Mouse (Mus musculus) kidney, adult 8-10 months (tissue): ENCODE measurements at regions not wholly inside any gene's neighbourhood (a gene's known extent, or its start where the extent isn't known, plus 50 kb on each side); places are given as distances from the start of the nearest gene placed in this dataset.

Source experiments
- DNase-seq, 2 experiments: peaks; one replicate each; pipeline ENCODE4 v3.0.0; 2022

DNA sequence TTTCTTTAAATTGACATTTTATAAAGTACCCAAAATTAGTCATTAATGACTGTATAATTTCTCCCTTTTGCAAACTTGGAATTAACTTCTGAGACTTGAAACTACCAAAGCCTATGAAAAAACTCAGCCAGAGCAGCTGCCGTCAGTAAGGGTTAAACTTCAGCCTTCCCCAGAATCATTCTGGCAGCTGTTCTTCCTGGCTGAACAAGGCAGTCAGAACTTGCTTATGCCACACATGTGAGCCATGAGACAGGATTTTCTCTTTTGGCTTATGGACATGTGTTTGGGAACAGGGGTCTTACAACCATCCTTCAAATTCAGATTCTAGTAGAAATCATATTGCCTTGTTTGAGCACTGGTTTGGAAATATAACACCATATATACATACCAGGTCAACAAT is 422.4 kb upstream of the Fat1 start:
- DNase-seq: no peak

DNA sequence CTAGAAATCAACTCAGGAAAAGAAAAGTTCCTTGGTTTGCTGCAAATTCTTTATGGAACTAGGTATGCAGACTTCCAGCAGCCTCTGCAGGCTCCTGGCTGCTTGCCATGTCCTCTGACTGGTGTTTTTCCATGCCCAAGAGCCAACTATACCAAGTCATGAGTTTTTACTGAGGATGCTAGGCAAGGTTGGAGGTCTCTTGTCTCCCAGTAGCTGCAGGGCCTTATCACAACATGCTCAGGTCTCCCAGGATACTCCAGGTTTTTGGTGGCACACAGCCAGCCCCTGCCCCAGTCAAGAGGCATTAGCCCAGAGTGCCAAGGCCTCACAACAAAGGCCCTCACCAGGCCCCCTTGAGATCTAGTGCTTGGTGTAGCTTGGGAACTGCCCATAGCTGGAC is 409.3 kb upstream of the Fat1 start:
- DNase-seq: peak; percentile 3 to 24

DNA sequence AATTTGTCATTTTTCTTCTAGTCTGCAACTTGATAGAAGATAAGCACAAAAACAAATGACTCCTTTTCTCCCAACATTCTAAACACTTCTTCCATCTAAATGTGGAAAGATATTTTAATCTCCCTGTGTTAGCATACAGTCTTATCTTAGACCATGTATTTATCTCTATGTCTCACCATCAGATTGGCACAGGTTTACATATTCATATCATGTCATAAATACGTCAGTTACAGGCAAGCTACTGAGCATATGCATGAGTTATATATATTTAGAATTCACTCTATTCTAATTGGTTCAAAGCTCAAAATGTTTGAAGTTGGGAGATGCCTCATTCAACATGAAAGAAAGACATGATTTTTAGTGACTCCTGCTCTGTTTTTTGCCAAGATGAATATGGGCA is 405.6 kb upstream of the Fat1 start:
- DNase-seq: no peak

DNA sequence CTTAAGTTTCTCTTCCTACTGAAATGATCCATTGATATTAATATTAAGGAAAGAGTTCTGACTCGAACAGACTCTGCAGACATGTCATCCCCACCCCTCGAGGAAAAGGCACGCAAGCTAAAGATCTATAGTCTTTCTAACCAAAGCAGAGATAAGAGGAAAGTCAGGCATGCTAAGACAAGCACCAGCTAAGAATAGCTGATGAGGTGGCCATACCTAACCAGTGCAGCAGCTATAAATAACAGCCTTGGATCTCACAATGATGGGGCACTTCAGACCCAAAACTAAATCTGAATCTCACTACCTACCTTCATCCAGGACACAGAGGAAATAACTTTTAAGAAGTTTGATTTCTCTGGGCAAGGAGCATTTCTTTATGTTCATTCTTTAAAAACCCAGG is 386.4 kb upstream of the Fat1 start:
- DNase-seq: no peak

DNA sequence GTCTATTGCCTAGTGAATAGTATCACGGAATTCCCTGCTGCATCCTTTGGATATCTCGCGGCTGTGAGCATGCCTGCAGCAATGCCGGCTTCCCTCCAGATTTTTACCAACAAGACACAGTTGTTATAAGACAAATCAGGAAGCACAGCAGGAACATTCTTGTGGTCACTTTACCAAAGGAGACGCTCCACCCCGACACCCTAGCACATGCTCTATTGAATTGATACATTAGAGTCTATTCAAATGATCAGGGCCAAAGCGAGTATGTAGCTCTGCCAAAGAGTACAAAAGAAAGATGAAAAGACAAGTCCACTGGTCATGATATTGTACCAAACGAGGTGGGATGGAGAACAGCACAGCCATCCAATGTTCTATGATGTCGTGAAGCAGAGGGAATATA is 376.1 kb upstream of the Fat1 start:
- no peak for DNase-seq

DNA sequence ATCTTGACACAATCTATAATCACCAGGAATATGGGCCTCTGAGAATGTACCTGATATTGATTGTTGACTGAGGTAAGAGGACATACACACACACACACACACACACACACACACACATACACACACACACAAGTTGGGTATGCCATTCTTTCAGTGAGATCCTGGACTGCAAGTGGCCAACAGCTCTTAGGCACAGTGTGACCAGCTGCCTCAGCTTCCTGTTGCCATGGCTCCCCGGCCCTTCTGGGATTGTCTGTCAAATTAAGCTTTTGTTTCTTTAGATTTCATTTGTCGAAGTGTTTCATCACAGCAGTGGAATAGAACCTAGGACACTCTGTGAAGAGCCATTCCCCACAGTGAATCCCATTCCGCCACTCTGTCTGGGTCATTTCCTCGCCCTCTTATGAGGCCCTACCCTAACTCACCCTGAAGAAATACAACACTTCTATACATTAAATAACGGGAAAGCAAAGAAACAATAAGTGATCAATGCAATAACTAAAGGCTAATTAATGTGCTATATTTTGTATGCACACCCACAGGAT is 358.9 kb upstream of the Fat1 start:
- DNase-seq: no peak

DNA sequence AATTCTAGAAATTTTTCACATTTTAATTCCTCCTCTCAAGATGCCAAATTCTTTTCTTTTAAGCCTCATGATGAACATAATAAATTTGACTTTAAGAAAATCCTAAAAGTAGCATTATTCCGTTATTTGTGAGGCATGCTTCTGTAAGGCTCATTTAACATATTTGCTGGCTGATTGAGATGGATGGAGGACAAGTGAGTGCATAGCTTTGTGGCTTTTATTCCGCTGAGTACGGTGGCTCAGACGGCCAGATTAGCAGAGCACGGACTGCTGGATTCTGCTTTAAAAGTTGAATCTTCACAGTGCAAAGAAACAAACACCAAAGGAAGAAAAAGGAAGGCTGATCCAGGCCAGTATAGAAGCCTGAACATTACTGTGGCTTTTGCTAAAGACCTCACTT is 358.3 kb upstream of the Fat1 start:
- no peak for DNase-seq
